Mouse (Mus musculus): ENCODE data around the gene Plin4.
"Not testable (repeated sequence)": the region's sequence is repeated elsewhere in the genome, so short reads cannot be mapped to it uniquely, and the experiment has no call there.

The Plin4 gene

DNA sequence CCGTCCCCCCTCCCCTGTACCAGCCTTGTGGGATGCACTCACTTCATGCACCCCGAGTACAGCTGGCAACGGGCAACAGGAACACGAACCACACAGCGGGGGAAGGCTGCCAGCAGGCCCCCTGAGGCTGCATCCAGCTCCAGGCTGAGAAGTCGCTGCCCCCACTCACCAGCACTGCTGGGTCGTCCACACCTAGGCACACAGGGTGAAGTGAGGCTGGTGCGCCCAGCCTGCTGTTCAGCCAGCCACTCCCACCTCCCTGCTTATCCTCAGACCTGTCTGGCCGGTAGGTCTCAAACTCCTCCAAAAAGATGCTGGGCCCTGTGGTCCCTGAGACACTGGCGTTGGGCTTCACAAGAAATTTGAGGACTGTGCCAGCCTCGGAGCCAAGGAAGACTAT lies 16.6 kb upstream of the Plin4 start:
- no peak for DNase-seq (ENCODE audit: low read depth)

DNA sequence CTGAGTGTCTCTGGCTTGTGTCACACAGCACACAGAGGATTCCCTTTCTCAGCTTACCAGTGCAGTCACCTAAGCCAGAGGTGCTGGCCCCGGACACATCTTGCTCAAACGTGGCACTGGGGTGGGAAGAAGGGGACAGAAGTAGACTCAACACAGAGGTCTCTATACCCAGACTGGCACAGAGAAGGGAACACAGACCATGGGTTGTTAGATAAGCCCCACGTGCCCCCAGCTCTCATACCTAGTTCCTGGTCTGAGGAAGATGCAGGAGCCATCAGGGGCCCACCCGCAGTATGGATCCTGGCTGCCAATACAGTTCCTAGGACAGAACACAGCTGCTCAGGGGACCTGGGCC lies 15.7 kb upstream of the Plin4 start:
- no peak for DNase-seq (ENCODE audit: low read depth)

DNA sequence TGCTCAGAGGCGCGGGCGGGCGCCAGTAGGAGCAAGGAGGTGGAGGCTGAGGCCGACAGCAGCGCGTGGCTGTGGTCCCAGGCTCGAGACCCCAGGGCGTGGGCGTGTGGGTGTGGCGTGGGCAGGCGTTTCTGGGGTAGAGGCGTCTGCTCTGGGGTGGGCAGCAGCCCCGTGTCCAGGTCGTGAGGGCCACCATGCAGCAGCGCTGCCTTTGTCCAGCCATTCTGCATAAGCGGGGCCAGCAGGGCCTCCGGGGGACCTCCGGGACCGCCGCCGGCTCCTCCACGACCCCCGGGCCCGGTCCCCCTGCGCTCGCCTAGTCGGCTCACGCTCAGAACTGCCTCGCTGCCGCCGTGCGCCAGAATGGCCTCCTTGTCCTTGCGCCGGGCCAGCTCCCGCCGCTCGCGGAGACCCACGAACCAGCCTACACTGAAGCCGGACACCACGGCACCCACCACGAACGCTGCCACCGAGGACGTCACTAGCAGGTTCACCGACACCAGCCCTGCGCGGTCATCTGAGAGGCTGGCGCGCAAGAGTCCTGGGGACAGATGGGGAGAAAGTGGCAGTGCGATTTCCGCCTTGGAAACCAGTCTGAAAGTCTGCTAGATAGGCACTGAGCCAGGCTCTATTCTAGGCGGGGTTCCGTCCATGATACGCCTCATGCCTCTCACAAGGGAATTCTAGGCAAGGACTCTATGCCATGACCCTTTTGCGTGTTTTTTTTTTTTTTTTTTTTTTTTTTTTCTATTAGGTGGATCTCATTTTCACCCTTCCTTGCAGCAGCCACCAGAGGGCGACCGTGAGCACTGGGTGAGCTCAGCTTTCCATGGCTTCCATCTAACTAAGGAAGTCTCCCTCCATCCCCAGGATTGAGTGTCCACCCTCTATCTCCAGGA lies 15.0 kb upstream of the Plin4 start:
- DNase-seq (ENCODE audit: low read depth) = peak; percentile 56

DNA sequence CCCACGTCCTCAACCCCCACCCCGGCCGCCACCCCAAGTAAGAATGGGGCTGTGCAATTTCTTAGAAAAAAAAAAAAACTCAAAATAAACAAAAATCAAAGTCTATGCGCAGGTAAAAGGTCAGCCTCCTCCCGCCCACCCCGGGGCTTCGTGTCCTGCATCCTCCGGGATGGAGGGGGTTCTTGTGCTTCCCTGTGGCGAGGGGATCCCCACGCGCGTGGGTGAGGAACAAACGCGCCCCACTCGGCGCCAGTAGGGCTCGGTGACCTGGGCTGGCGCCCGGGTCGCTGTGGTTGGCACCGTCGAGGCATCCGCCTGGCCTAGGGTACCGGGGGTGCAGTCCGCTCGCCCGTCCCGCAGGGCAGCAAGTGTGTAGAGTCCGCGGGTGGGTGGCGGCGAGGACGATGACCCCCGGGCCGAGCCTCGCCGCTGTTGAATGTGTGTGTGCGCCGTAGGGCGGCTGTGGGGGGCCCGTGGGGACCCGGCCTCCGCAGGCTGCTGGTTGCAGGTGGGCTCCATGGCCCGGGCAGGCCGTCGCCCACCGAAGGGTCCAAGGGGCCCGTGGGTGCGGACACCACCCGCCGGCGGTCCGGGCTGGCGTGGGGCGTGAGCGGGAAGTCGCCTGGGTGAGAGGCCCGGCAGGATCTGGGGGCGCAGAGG lies 14.2 kb upstream of the Plin4 start:
- DNase-seq (ENCODE audit: low read depth) = no peak

DNA sequence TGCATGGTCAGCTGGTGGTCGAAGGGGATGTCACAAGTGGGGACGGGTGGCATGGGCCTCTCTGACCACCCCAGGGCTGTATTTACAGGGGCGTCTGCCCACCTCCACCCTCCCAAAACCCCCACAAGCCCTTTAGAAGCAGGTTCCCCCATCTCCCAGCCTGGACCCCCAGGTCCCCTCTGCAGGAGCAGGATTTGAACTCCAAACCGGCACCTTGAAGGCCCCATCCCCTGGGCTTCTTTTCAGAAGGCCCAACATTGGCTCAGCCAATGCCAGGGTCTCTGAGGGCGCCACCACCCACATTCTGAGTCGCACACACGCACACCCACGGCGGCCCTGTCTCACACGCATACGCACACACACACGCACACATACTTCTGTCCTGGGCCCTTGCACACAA lies 13.6 kb upstream of the Plin4 start:
- no peak for DNase-seq (ENCODE audit: low read depth)

DNA sequence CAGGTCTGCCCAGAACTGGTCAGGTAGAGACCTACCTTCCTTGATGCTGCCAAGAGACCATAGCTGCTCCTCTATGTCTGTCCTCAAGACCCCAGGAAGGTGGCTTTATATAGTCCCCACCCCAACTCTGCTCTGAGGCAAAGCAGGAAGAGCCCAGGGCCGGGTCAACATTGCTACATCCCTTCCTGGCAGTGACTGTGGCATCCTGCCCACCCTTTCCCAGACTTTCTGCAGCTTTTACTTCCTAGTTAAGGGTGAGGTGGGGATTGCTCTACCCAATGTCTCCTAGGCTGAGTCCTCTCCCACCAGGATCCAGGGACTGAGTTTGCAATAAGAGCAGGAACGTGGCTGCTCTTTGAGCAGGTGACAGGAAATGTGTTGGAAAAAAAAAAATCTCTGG lies 12.2 kb upstream of the Plin4 start, which contains the start of gene Lrg1:
Lrg1 (minus strand) TSS at position 176 of the 400 bp plus-strand sequence.
- no peak for DNase-seq (ENCODE audit: low read depth)

DNA sequence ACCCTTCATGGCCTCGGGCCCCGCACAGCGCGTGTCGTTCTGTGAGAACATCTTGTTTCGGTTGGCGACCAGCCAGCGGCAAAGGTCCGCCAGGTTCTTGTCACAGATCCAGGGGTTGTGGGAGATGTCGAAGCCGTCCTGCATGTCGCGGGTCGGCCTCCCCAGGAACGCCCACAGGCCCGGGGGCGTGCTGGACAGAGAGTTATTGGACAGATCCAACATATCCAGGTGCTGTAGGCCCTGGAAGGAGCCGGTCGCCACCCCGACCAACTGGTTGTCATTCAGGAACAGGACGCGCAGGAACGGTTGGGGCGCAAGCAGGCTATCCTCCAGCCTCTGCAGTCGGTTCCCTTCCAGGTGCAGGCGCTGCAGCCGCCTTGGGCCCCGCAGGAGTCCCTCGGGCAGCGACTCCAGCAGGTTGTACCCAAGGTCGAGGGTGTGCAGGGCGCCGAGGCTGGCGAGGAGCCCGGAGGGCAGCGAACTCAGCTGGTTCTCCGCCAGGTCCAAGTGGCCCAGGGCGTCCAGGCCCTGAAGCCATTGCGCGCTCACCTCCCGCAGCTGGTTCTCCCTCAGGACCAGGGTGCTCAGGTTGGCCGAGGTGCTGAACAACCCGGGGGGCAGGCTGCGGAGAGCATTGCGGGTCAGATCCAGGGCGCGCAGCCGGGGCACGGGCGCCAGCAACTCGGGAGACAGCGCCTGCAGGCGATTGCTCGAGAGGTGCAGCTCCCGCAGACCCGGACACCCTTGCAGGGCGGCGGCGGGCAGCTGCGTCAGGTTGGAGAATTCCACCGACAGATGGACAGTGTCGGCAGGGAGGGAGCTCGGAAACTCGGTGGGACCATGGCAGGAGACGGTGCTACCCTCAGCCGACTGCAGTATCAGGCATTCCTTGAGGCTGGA lies 10.6 kb upstream of the Plin4 start:
- no peak for DNase-seq (ENCODE audit: low read depth)

DNA sequence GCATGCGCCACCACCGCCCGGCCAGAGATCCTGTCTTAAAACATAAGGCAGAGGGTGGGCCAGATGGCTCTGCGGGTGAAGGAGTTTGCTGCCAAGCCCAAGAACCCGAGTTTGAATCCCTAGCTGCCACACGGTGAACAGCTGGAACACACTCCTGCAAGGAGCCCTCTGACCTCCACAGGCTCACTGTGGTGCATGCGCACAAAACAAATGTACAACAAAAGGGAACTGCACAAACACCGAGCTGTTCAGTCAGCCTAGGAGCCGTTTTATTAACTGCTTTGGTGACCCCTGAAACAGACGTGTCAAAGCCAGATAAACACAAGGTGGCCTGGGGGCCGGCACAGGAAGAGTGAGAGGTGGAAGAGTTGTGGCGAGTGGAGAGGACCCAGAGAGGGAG lies 9.8 kb upstream of the Plin4 start:
- DNase-seq (ENCODE audit: low read depth) = no peak

DNA sequence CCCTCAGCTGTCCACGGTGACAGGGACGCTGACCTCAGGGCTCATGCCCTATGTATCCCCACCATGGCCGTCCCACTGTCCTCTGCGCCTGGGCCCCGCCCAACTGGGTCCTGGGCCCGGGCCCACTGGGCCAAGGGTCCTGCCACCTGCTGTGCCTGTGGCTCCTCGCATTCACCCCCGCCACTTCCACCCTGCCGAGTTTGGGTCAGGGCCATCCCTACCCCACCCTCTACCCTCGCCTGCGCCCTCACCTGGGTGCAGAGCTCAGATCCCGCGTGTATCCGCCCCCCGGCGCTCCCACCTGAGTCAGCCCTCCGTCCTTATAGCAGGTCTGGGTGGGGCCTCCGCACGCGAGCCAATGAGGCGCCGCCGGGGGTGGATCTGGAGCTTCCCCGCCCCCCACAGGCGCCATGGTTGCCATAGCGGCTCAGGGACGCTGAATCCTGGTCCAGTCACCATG lies 7.7 kb upstream of the Plin4 start, which contains the start of gene Plin5:
Plin5 (minus strand) TSS at position 346 of the 460 bp plus-strand sequence.
- DNase-seq (ENCODE audit: low read depth) = no peak

DNA sequence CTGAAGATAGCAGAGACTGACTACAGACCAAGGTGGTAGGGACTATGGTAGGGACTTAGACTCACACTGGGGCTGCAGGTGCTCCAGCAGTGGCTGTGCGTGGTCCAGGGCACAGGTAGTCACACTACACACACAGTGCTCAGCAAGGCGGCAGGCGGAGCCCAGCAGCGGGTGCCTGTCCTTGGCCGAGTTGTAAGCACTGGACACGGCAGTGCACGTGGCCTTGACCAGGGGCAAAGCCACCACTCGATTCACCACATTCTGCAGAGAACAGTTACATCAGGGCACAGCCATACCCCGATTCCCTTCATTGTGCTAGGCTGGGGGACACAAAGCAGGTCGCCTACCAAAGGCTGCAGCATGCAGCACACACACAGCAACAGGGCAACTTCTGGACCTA lies 6.6 kb upstream of the Plin4 start:
- DNase-seq (ENCODE audit: low read depth) = no peak

DNA sequence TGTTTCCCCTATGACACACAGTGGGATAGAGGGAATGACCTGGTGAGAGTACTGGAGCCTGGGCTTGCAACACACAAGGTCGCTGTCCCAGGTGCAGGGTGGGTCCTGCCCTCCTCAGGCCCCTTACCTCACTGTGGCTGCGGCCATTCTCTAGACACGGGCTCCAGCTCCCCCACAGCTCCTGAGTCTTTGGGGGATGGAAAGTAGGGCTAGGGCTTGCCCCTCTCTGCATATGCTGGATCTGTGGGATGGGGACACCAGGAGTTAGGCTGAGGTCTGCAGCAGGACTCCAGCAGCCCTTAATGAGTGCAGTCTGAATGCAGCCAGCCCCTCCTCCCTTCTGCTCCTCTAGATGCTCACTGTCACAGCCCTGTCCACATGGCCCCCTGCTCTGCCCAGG lies 3.1 kb upstream of the Plin4 start:
- DNase-seq (ENCODE audit: low read depth) = no peak

DNA sequence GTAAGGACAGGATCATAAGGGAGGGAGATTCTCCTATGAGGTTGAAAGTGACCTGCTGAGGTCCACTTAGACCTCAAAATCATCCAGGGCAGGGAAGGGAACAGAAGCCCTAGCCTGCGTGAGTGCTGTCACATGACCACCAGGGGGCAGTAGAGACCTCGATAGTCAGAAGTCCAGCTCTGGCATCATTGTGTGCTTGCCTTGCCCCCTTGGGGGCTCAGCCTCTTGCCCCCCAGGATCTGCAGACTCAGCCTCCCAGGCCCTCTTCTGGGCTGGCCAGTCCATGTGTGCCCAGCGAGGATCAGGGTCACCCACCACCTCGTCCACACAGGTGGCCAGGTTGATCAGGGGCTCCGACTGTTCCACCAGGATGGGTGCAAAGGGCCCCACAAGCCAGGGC lies 2.3 kb upstream of the Plin4 start:
- DNase-seq (ENCODE audit: low read depth) = peak; percentile 60

DNA sequence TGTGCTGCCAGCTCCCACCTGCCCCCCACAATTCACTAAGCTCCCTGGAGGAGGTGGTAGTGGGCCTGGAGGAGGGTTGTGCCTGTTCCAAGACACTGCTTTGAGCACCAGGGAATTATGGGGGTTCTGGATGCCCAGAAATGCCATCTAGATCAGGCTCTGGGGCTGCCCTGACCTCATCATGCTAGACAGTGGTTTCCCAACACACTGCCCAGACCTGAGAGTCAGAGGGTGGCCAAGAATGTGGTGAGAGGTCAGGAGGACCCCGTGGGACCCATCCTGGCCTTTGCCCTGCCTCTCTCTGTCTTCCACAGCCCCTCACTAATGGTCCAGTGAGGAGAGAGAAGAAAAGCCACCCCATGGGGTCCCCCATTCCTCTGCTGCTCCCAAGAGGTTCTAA lies 1.4 kb upstream of the Plin4 start:
- DNase-seq (ENCODE audit: low read depth) = no peak

DNA sequence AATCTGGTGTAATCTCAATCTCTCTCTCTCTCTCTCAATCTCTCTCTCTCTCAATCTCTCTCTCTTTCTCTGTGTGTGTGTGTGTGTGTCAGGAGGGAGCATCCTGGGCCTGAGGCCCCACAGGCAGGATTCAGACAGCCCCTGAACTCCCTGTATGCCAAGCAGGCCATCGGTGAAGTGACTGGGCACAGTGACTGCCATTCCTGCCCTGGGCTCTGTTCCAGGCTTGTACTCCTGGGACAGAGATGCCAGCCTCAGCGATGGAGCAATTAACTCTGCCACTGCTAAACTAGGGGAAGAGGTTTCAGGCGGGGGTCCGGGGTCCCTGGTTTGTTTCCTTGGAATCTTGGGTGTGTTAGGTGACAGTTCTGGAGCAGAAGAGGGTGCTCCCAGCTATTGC lies 968 bp upstream of the Plin4 start:
- DNase-seq (ENCODE audit: low read depth) = no peak

DNA sequence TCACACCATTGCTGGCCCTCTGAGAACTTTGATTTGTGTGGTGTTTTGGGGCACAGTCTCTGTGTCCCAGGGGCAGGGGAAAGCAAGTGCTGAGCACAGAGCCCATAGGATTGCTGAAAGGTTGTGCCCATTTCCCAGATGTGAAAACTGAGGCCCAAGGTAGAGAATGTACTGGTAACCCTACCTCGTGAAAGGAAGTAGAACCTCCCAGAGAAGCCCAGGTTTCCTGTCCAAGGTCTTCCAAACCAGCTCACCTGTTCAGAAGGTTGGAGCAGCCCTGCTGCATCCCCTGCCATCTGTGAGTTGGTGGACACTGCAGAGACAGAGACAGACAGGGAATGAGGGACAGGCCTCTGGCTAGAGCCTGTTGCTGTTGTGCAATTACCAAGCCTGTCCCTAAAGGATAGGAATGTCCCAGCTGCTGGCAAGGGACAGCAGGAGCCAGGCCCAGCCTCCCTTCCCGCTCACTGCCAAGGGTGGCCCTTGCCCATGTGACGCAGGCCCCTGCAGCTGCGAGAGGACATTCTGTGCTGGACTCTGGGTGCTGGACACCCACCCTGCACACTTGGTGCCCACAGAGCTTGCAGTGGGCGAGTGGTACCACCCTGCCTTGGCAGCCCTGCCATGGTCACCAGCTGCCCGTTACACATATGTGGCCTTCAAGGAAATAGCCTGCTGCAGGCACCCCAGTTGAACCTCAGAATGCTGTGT lies 1.1 kb downstream of the Plin4 start:
- no peak for DNase-seq (ENCODE audit: low read depth)

DNA sequence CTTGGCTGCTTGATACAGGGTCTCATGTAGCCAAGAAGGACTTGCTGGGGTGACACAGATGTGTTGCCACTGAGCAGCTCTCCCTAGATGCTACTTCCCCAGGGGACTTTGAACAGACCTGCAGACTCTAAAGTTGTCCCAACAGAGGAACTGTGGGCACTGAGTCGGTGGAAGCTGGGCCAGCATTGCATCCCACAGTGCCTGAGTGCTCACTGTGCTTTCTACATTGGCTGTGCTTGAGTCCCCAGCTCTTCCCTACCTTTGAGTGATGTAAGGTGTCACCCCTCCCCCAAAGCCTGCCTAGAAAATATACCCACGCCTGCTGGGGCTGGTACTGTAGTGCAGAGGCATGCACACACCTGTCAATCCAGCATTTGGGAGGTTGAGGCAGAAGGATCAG lies 1.9 kb downstream of the Plin4 start:
- no peak for DNase-seq (ENCODE audit: low read depth)

DNA sequence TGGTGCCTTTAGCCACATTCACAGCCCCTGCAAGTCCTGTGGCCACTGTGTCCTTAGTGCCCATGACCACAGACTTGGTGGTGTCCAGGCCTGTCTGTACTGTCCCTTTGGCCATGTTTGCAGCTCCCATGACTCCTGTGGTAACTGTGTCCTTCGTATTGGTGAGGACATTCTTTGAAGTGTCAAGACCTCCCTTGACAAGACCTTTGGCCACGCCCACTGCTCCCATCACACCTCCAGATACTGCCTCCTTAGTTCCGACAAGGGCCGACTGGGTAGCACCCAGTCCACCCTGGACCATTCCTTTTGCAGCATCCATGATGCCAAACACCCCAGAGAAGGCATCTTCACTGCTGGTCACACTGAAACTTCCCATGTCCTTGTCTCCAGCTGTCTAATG lies 2.6 kb downstream of the Plin4 start:
- DNase-seq (ENCODE audit: low read depth) = no peak

DNA sequence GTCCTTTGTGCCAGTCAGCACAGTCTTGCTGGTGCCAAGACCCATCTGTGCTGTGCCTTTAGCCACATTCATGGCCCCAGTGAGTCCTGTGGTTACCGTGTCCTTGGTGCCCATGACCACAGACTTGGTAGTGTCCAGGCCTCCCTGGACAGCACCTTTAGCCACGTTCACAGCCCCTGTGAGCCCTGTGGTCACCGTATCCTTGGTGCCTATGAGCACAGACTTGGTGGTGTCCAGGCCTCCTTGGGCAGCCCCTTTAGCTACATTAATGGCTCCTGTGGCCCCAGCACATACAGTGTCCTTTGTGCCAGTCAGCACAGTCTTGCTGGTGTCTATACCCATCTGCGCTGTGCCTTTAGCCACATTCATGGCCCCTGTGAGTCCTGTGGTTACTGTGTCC lies 3.2 kb downstream of the Plin4 start:
- DNase-seq (ENCODE audit: low read depth) = not testable (repeated sequence)

DNA sequence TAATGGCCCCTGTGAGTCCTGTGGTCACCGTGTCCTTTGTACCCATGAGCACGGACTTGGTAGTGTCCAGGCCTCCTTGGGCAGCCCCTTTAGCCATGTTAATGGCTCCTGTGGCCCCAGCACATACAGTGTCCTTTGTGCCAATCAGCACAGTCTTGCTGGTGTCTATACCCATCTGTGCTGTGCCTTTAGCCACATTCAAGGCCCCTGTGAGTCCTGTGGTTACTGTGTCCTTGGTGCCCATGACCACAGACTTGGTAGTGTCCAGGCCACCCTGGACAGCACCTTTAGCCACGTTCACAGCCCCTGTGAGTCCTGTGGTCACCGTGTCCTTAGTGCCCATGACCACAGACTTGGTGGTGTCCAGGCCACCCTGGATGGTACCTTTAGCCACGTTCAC lies 4.8 kb downstream of the Plin4 start:
- not testable (repeated sequence) for DNase-seq (ENCODE audit: low read depth)

DNA sequence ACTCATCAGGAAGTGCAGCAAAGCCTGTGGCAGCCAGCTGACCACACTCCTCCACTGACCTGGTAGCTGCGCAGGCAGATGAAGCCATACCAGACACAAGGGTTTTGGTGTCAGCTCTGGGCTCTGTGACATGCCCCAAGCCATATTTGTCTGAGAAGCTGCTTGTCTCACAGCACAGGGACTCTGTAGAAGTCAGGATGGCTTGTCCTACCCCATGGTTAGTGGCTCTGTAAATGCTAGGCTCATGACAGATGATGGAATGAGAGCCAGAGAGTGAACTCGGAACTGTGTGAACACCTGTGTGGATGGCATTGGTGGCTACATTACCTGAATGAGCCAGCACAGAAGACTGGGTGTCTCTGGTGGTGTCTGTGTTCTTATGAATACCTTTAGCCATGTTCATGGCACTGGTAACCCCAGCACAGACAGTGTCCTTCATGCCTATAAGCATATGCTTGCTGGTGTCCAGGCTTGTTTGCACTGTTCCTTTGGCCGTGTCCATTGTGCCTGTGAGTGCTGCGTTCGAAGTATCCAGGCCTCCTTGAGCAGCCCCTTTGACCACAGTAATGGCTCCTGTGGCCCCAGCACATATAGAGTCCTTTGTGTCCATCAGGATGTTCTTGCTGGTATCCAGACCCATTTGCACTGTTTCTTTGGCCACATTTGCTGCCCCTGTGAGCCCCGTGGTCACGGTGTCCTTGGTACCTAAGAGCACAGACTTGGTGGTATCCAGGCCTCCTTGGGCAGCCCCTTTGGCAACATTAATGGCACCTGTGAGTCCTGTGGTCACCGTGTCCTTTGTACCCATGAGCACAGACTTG lies 5.9 kb downstream of the Plin4 start:
- no peak for DNase-seq (ENCODE audit: low read depth)

DNA sequence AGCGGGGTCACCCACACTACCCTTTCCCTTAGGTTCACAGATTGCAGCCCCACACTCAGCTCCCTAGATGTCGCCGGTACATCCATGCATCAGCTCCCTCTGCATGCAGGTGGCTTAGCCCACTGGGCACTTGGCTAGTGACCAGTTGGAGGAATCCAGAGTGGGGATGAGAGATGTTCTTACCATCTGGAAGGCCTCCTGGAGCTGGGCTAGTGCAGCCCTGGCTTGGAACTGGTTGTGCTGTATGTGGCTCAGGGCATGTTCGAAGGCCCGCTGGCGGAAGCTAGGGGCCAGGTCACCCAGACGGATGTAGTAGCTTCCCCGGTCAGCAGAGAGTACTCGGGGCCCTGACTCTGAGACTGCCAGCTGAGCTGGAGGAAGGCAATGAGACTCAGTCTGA lies 6.7 kb downstream of the Plin4 start:
- no peak for DNase-seq (ENCODE audit: low read depth)

Data from c-Kit-positive CD71-positive TER-119-negative erythroid progenitor cells, embryonic 14.5 days (primary cell).